Mouse (Mus musculus): ENCODE data around the gene Ryr2.
A peak's percentile ranks its signal among the peaks of the same experiment; 100 is the strongest.
"Not testable (repeated sequence)": the region's sequence is repeated elsewhere in the genome, so short reads cannot be mapped to it uniquely, and the experiment has no call there.

Gene Ryr2

GRCm38 (mm10) chr13:11766899-11767298 is 339.8 kb downstream of the Ryr2 start:
- DNase-seq (ENCODE audit: low spot score): no peak

- no peak for DNase-seq (ENCODE audit: low spot score)
These were observed 342.8 kb downstream of the Ryr2 start for GRCm38 (mm10) chr13:11763925-11764324.

GRCm38 (mm10) chr13:11763104-11763503 is 343.6 kb downstream of the Ryr2 start:
- DNase-seq (ENCODE audit: low spot score): peak; percentile 27

- peak; percentile 9 for DNase-seq (ENCODE audit: low spot score)
These were observed 348.9 kb downstream of the Ryr2 start for GRCm38 (mm10) chr13:11757894-11758293.

GRCm38 (mm10) chr13:11745479-11745878 is 361.3 kb downstream of the Ryr2 start:
- DNase-seq (ENCODE audit: low spot score): no peak

- no peak for DNase-seq (ENCODE audit: low spot score)
These were observed 368.5 kb downstream of the Ryr2 start for GRCm38 (mm10) chr13:11738211-11738610.

GRCm38 (mm10) chr13:11716216-11716615 is 390.5 kb downstream of the Ryr2 start:
- DNase-seq (ENCODE audit: low spot score): no peak

- DNase-seq (ENCODE audit: low spot score): no peak
These were observed 396.9 kb downstream of the Ryr2 start for GRCm38 (mm10) chr13:11709708-11710471.

GRCm38 (mm10) chr13:11701721-11702120 is 405.0 kb downstream of the Ryr2 start:
- DNase-seq (ENCODE audit: low spot score): no peak

GRCm38 (mm10) chr13:11696496-11696895 is 410.2 kb downstream of the Ryr2 start:
- DNase-seq (ENCODE audit: low spot score): no peak

GRCm38 (mm10) chr13:11681802-11682201 is 424.9 kb downstream of the Ryr2 start:
- no peak for DNase-seq (ENCODE audit: low spot score)

GRCm38 (mm10) chr13:11662815-11663214 is 443.9 kb downstream of the Ryr2 start:
- DNase-seq (ENCODE audit: low spot score): no peak

GRCm38 (mm10) chr13:11644846-11645245 is 461.9 kb downstream of the Ryr2 start:
- DNase-seq (ENCODE audit: low spot score): no peak

GRCm38 (mm10) chr13:11636383-11636782 is 470.4 kb downstream of the Ryr2 start:
- no peak for DNase-seq (ENCODE audit: low spot score)

GRCm38 (mm10) chr13:11624513-11624912 is 482.2 kb downstream of the Ryr2 start:
- no peak for DNase-seq (ENCODE audit: low spot score)

- DNase-seq (ENCODE audit: low spot score): no peak
These were observed 511.3 kb downstream of the Ryr2 start for GRCm38 (mm10) chr13:11595431-11595830.

GRCm38 (mm10) chr13:11585283-11585682 is 521.5 kb downstream of the Ryr2 start:
- no peak for DNase-seq (ENCODE audit: low spot score)

GRCm38 (mm10) chr13:11572552-11572951 is 534.2 kb downstream of the Ryr2 start:
- no peak for DNase-seq (ENCODE audit: low spot score)

GRCm38 (mm10) chr13:11567376-11567775 is 539.4 kb downstream of the Ryr2 start:
- no peak for DNase-seq (ENCODE audit: low spot score)

- no peak for DNase-seq (ENCODE audit: low spot score)
These were observed 540.3 kb downstream of the Ryr2 start for GRCm38 (mm10) chr13:11566486-11566885.

GRCm38 (mm10) chr13:11563224-11564024 is 543.3 kb downstream of the Ryr2 start:
- peak; percentile 24 for DNase-seq (ENCODE audit: low spot score)

GRCm38 (mm10) chr13:11549644-11550043 is 557.1 kb downstream of the Ryr2 start:
- no peak for DNase-seq (ENCODE audit: low spot score)

- DNase-seq (ENCODE audit: low spot score): not testable (repeated sequence)
These were observed 557.6 kb downstream of the Ryr2 start for GRCm38 (mm10) chr13:11549136-11549535.
